Mouse (Mus musculus): ENCODE data around the gene Oprd1.

The Oprd1 gene

DNA sequence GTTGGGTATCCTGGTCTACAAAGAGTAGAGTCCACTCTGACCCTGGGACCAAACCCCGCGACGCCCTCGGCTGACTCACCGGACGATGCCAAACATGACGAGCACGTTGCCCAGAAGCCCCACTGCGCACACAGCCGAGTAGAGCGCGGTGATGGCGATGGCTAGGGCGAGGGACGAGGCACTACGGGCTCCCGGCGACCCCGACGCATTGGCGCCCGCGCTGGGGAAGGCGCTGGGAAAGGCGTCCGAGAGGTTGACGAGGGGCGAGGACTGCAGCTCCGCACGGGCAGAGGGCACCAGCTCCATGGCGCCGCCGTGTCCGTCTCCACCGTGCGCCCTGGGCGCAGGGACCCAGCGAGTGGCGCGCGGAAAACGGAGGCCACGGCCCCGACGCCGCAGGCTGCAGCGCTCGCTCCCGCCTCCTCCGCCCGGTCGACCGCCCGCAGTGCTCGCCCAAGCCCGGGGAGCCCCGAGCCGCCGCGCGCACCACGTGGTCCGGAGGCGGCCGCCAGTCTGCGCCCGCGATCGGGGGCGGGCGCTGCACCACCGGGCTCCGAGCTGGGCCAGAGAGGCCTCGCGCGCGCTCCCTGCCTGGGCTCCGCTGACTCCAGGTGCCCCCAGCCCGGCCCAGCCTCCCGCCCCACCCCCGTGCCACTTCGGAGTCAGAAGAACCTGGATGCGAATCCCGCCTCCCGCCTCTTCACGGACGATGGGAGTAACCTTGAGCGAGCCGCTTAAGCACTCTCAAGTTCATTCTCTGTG is at the start of gene Oprd1:
Gene Oprd1, minus strand, starts transcription at position 407 of the 762 bp plus-strand sequence.
- DNase-seq = no peak

- DNase-seq = no peak
Measured at GRCm38 (mm10) chr4:132187826-132188401, 43.6 kb upstream of the Oprd1 start.

- DNase-seq = no peak
Measured at GRCm38 (mm10) chr4:132183162-132183561, 38.9 kb upstream of the Oprd1 start.

- DNase-seq = no peak
Measured at GRCm38 (mm10) chr4:132181721-132182658, 37.7 kb upstream of the Oprd1 start.

GRCm38 (mm10) chr4:132180710-132181109 is 36.4 kb upstream of the Oprd1 start:
- no peak for DNase-seq

- DNase-seq = peak; percentile 35
Measured at GRCm38 (mm10) chr4:132178630-132179059, 34.4 kb upstream of the Oprd1 start.

DNA sequence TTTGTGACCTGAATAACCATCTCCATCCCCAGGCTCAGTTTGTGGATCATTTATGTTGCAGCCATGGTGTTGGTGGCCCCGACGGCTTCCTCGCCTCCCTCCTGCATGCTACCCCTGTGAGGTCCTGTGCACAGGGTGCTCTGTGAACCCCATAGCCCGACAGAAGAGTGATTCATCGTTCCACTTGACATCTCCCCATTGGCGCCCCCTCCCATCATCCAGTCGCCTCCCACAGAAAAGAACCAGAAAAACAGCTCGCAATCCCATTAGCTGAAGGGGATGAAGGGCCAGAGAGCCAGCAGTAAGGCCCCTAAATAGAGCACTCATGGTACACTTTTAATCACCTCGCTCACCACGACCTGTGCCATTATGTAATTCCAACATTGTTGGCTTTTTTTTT is 32.2 kb upstream of the Oprd1 start:
- DNase-seq = no peak

- DNase-seq = peak; percentile 71
Measured at GRCm38 (mm10) chr4:132170891-132171290, 26.6 kb upstream of the Oprd1 start.

- peak; percentile 52 for DNase-seq
Measured at GRCm38 (mm10) chr4:132169761-132170160, 25.5 kb upstream of the Oprd1 start.

DNA sequence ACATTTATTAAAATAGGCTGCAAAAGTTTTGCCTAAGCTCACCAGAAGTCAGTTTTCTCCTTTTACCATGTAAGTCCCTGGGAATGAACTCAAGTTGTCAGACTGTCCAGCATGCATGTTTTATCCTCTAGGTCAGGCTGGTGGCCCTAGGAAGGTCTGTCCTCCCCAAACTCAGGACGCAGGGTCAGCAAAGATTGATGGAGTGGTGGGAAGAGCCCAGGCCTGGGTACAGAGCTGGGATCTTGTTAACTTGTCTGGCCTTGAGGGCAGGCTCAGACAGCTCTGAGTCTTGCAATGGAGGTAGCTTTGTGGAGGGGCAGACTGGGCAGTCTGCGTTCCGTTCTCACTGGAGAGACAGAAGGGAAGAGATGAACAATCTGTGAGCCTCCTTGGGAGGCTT is 25.0 kb upstream of the Oprd1 start:
- no peak for DNase-seq

GRCm38 (mm10) chr4:132167436-132167835 is 23.1 kb upstream of the Oprd1 start:
- DNase-seq = no peak

- DNase-seq = no peak
Measured at GRCm38 (mm10) chr4:132166350-132167290, 22.3 kb upstream of the Oprd1 start.

DNA sequence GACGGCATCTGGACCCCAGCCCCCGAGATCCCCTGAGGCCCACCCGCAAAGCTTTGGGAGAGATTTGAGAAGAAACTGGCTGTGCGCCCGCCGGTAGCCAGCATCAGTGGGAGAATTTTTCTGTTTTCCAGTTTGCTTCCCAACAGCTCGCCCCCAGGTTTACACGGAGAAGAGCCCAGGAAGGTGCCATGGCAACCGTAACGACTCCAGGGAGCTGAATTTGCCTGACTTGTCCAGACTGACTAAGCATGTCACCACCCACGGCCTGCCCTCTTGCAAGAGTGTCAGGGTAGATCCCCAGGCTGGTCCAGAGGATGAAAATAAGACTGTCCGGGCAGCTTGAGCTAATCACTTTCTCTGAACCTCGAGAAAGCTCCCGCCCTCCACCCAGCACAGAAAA is 21.4 kb upstream of the Oprd1 start:
- peak; percentile 44 for DNase-seq

- no peak for DNase-seq
Measured at GRCm38 (mm10) chr4:132156941-132157622, 12.8 kb upstream of the Oprd1 start.

DNA sequence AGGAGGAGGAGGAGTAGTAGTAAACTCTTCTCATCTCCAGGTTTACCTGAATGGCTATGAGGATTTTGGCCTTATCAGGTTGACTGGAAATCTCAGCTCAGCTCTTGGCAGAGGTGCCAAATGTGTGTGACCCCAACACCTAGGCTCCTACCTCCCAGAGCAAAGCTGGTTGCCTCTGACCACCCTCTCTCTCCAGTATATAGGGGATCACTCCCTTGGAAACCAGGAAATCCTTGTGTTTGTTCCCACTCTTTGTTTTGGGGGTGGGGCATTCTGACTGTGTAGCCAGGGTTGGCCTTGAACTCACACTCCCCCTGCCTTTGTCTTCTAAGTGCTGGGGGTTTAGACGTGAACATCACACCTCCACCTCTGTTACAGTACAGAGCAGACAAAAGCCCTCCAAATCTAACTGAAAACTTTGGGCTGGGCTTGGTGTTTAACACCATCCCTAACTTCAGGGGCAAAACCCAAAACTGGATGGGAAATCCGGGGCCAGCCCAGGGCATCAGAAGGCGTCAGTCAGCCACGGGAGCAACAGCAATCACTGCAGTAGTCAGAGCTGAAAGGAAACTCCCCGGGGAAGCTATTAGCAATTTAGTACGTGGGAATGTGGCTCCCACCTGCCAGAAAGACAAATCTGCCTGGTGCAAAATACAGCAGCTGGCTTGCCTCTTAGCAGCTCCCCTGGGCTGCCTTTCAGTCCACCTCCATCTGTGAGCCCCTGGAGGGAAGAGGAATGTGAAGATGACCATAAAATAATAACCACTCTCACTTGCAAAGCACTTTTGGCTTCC is 10.8 kb upstream of the Oprd1 start:
- DNase-seq = no peak

DNA sequence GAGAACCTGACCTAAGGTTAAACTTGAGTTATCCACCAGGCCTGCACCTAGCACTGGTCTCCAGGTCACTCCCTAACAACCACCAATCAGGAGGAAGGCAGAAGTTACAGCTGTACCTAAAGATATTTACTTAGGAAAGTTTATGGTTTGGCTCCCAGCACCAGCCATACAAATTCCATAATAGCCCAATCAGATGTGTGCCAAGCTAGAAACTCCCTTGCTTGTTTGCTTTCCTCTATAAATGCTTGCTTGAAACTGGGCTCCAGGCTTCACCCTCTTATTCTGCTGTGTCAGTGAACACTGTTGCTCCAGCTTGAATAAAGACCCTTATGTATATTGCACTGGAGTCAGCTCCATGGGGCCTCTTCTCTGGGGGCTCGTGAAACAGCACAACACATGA is 7.4 kb upstream of the Oprd1 start:
- no peak for DNase-seq

DNA sequence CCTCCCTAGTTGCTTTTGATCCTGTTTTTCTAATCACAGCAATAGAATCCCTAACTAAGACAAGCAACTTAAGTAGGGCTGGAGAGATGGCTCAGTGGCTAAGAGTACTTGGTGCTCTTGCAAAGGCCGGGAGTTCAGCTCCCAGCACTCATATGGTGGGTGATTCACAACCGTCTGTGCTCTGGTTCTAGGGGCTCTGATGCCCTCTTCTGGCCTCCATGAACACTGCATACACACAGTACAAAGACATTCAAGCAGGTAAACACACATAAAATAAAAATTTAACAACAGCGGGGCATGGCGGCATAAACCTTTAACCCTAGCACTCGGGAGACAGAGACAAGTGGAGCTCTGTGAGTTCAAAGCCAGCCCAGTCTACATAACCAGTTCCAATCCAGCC is 1.9 kb upstream of the Oprd1 start:
- no peak for DNase-seq

DNA sequence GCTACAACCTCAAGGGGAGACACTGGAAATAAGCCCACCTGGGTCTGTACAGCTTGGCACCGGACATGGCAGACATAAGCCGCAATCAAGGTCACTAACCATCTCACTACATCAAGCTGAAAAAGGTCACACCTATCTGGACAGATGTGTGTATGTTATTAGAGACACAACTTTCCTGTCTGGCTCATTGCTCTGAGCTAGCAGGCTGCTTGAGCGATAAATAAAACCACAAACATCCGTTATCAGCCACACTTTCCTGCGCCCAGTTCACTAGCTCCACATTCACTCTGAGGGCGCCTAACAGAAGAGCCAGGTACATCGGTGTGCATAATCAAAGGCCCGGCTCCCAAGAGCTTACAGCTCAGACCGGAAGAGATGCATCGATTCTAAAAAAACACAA is 806 bp upstream of the Oprd1 start:
- DNase-seq = no peak

GRCm38 (mm10) chr4:132138640-132139039 is 5.6 kb downstream of the Oprd1 start:
- DNase-seq = no peak

DNA sequence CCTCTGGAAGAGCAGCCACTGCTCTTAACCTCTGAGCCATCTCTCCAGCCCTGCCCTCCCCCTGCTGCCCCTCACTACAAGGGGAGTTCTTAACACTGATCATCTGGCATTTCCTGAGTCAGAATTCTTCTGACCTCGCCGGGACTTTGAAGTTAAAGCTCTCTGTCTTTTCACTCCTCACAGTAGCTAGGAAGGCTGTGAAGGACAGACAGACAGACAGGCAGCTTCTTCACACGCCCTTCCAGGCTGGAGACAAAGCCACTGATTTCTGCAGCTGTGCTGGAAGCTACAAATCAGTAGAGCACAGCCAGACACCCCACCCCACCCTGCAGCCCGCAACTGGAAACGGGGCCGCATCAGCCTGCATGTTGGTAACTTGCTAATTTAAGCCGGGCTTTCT is 7.3 kb downstream of the Oprd1 start:
- no peak for DNase-seq

DNA sequence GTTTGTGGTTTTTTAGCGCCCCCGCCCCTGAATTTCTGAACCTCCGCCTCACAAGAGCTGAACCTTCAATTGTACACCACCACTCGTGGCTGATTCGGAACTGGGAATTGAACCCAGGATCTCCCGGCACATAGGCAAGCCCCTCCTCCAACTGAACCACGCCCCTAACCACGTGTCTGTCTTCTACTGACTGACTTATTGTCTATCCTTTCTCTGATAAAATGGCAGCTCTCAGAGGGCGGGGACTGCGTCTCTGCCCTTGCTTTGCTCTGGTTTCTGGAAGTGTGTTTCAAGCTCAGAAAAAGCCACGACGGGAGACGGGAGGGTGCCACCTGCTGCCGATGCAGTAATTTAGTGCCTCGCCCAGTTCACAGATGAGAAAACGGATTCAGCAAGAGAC is 10.4 kb downstream of the Oprd1 start:
- no peak for DNase-seq
